Mouse (Mus musculus) cortical plate, adult 2 months (tissue): Measurements from ENCODE around the gene Ddx51.

ENCODE experiments used
- CTCF ChIP-seq: fragments of 200-500 bp; IDR thresholded peaks from 2 replicates; pipeline ENCODE4 v1.5.1; 2011; ENCODE audit warnings: mild to moderate bottlenecking, control low read depth, low read length; ENCODE audit not compliant: insufficient read depth; ENCODE audit errors: extremely low read depth
- POLR2A ChIP-seq: fragments of 200-500 bp; IDR thresholded peaks from 2 replicates; pipeline ENCODE4 v1.6.1; 2011; ENCODE audit warnings: mild to moderate bottlenecking, low read length, control low read depth; ENCODE audit not compliant: insufficient read depth; ENCODE audit errors: extremely low read depth

GRCm38 (mm10) chr5:110659682-110660081 lies 6.4 kb downstream of the Ddx51 start:
- no peak for TF ChIP-seq POLR2A
- no peak for TF ChIP-seq CTCF
